Mouse (Mus musculus) G1E (cell line): ENCODE measurements around the gene Tulp2. TPM values are rescaled to one million over a fixed set of nuclear protein-coding genes. Genes with fewer than 3 reads are reported as not detected.
A peak's percentile ranks its signal among the peaks of the same experiment; 100 is the strongest.

Experiments used
- ATAC-seq: 2 replicates; pipeline ENCODE4 v1.8.0; 2016; ENCODE audit warnings: mild to moderate bottlenecking; ENCODE audit not compliant: insufficient number of reproducible peaks, poor library complexity, low FRiP score, severe bottlenecking; ENCODE audit errors: extremely low read depth
- DNase-seq: peaks from one replicate; pipeline ENCODE4 v3.0.0; 2012; ENCODE audit warnings: low spot score
- H3K27me3 ChIP-seq: 2 replicates; pipeline ENCODE4 v1.6.1; 2012; ENCODE audit warnings: mild to moderate bottlenecking, low read length, inconsistent platforms; ENCODE audit not compliant: insufficient read depth
- H3K36me3 ChIP-seq: replicated peaks from 2 replicates; pipeline ENCODE3; 2012; ENCODE audit warnings: mild to moderate bottlenecking, inconsistent platforms
- H3K4me1 ChIP-seq: 2 replicates; pipeline ENCODE4 v1.6.1; 2012; ENCODE audit warnings: low read depth, low read length, inconsistent platforms, mixed read lengths; ENCODE audit not compliant: insufficient read depth
- H3K4me3 ChIP-seq: 2 replicates; pipeline ENCODE4 v1.5.1; 2012; ENCODE audit warnings: low read depth, mild to moderate bottlenecking, inconsistent platforms, low read length, moderate library complexity, mixed read lengths
- H3K9me3 ChIP-seq: replicated peaks from 2 replicates; pipeline ENCODE4 v1.6.1; 2012; ENCODE audit warnings: inconsistent platforms
- CTCF ChIP-seq: IDR thresholded peaks from 2 replicates; pipeline ENCODE4 v1.5.1; 2012; ENCODE audit warnings: low read depth, low read length, inconsistent platforms, mixed read lengths
- GATA1 ChIP-seq: IDR thresholded peaks from 2 replicates; pipeline ENCODE4 v1.6.1; 2012; ENCODE audit warnings: borderline replicate concordance, low read length, inconsistent platforms, mixed read lengths
- GATA2 ChIP-seq: IDR thresholded peaks from 2 replicates; pipeline ENCODE4 v1.6.1; 2012; ENCODE audit warnings: low read depth, low read length, inconsistent platforms, borderline replicate concordance
- POLR2AphosphoS5 ChIP-seq: IDR thresholded peaks from 2 replicates; pipeline ENCODE4 v1.6.1; 2012; ENCODE audit warnings: low read depth, low read length, inconsistent platforms; ENCODE audit not compliant: insufficient replicate concordance
- TAL1 ChIP-seq: conservative IDR thresholded peaks from 2 replicates; pipeline ENCODE4 v1.6.1; 2012; ENCODE audit warnings: low read depth, low read length, inconsistent platforms, mixed read lengths
- polyA plus RNA-seq: library from polyadenylated mRNA; stranded (reverse); fragments of >175 nt; gene quantifications from 2 replicates; pipeline ENCODE4 v1.2.3, GENCODE M21; 2012
- total RNA-seq, 2 experiments: library from RNA; stranded (forward) in 1 of 2; stranded (reverse) in 1 of 2; fragments of 200-1000 nt in 1 of 2; fragments of >200 nt in 1 of 2; fragmentation: Nextera tagmentation in 1 of 2; gene quantifications; 2 replicates each; pipeline ENCODE4 v1.2.3; 2014 to 2017

Tulp2 gene
- total and polyA plus RNA-seq, 3 experiments, result 0.49 to 1.7 (median 0.98) TPM

- H3K9me3 ChIP-seq, result no peaks in the 10 kb centered on the region
- DNase-seq (no peak), ATAC-seq (peak; percentile 61)
- H3K4me1 ChIP-seq, result peaks cover 70% of the 10 kb centered on the region
- no peaks in the 10 kb centered on the region for H3K27me3 ChIP-seq
- H3K36me3 ChIP-seq, result peaks cover 21% of the 10 kb centered on the region
- TF ChIP-seq GATA2 (no peak), GATA1 (no peak), TAL1 (no peak), CTCF (no peak), POLR2AphosphoS5 (no peak)
- H3K4me3 ChIP-seq, result peak overlapping the region; percentile 61; the same call in 1 of the 2 replicates
Measured at GRCm38 (mm10) chr7:45486158-45486557, 4.5 kb downstream of the Tulp2 start.

GRCm38 (mm10) chr7:45486761-45487415 is 5.2 kb downstream of the Tulp2 start, which contains the start of gene Gm45808:
Gm45808 (minus strand) TSS chr7:45486811.
- Histone ChIP-seq H3K9me3 (no peaks in the 10 kb centered on the region), H3K4me1 (peaks cover 70% of the 10 kb centered on the region), H3K36me3 (peaks cover 21% of the 10 kb centered on the region), H3K27me3 (no peaks in the 10 kb centered on the region), H3K4me3 (peak within 1 kb of the TSS; percentile 61; the same call in 1 of the 2 replicates)
- ATAC-seq, result no peak
- TF ChIP-seq GATA1, result no peak
- no peak for TF ChIP-seq POLR2AphosphoS5
- no peak for TF ChIP-seq CTCF
- TF ChIP-seq TAL1, result no peak
- no peak for TF ChIP-seq GATA2
- DNase-seq, result no peak

- H3K4me3 ChIP-seq, result peak overlapping the region; percentile 70; the same call in 1 of the 2 replicates
- ATAC-seq (no peak), DNase-seq (no peak)
- peaks cover 26% of the 10 kb centered on the region for H3K36me3 ChIP-seq
- TF ChIP-seq GATA2 (no peak), GATA1 (no peak), TAL1 (no peak), POLR2AphosphoS5 (no peak), CTCF (no peak)
- no peaks in the 10 kb centered on the region for H3K27me3 ChIP-seq
- peaks cover 72% of the 10 kb centered on the region for H3K4me1 ChIP-seq
- no peaks in the 10 kb centered on the region for H3K9me3 ChIP-seq
Measured at GRCm38 (mm10) chr7:45487861-45488292, 6.2 kb downstream of the Tulp2 start.

- TF ChIP-seq TAL1, result no peak
- TF ChIP-seq CTCF, result no peak
- no peak for TF ChIP-seq GATA1
- no peak for TF ChIP-seq POLR2AphosphoS5
- TF ChIP-seq GATA2, result no peak
- Histone ChIP-seq H3K9me3 (no peaks in the 10 kb centered on the region), H3K4me1 (peaks cover 79% of the 10 kb centered on the region), H3K36me3 (peaks cover 32% of the 10 kb centered on the region), H3K4me3 (peak within 1 kb of the TSS; percentile 70), H3K27me3 (no peaks in the 10 kb centered on the region)
- DNase-seq (no peak), ATAC-seq (no peak)
Measured at GRCm38 (mm10) chr7:45488293-45489204, 6.9 kb downstream of the Tulp2 start, which contains the start of gene Dhdh. Dhdh (minus strand) TSS chr7:45488805.

GRCm38 (mm10) chr7:45489578-45489977 is 7.9 kb downstream of the Tulp2 start:
- H3K4me3 ChIP-seq, result peak overlapping the region; percentile 49; the same call in 1 of the 2 replicates
- DNase-seq (no peak), ATAC-seq (no peak)
- peaks cover 41% of the 10 kb centered on the region for H3K36me3 ChIP-seq
- no peaks in the 10 kb centered on the region for H3K9me3 ChIP-seq
- H3K4me1 ChIP-seq, result peaks cover 89% of the 10 kb centered on the region
- no peaks in the 10 kb centered on the region for H3K27me3 ChIP-seq
- TF ChIP-seq GATA2 (no peak), GATA1 (no peak), TAL1 (peak; percentile 77)

- Histone ChIP-seq H3K4me3 (no peak overlapping the region; the same call in 1 of the 2 replicates), H3K4me1 (peaks cover 89% of the 10 kb centered on the region), H3K27me3 (no peaks in the 10 kb centered on the region), H3K36me3 (peaks cover 48% of the 10 kb centered on the region), H3K9me3 (no peaks in the 10 kb centered on the region)
- DNase-seq (no peak), ATAC-seq (no peak)
- TF ChIP-seq GATA2 (no peak), POLR2AphosphoS5 (no peak), CTCF (no peak), GATA1 (no peak), TAL1 (no peak)
Measured at GRCm38 (mm10) chr7:45490822-45491221, 9.1 kb downstream of the Tulp2 start.
